Mouse (Mus musculus) kidney, postnatal 14 days (tissue): ENCODE measurements around the gene Slc22a12.

ENCODE experiments used
- DNase-seq: peaks from one replicate; pipeline ENCODE4 v3.0.0; 2022; ENCODE audit warnings: mixed read lengths

The Slc22a12 gene

GRCm38 (mm10) chr19:6539592-6539991, 3.2 kb downstream of the Slc22a12 start:
- no peak for DNase-seq

GRCm38 (mm10) chr19:6538546-6538945, 4.3 kb downstream of the Slc22a12 start:
- no peak for DNase-seq

- DNase-seq: no peak
Observed at GRCm38 (mm10) chr19:6537526-6537925, 5.3 kb downstream of the Slc22a12 start.

- DNase-seq: no peak
Observed at GRCm38 (mm10) chr19:6536696-6537095, 6.1 kb downstream of the Slc22a12 start.

GRCm38 (mm10) chr19:6536201-6536600, 6.6 kb downstream of the Slc22a12 start:
- no peak for DNase-seq

GRCm38 (mm10) chr19:6534118-6534415, 8.8 kb downstream of the Slc22a12 start:
- DNase-seq: no peak

- no peak for DNase-seq
Observed at GRCm38 (mm10) chr19:6533290-6534117, 9.3 kb downstream of the Slc22a12 start.

- DNase-seq: no peak
Observed at GRCm38 (mm10) chr19:6532656-6533055, 10.2 kb downstream of the Slc22a12 start.

GRCm38 (mm10) chr19:6531832-6532471, 10.9 kb downstream of the Slc22a12 start:
- peak; percentile 66 for DNase-seq

GRCm38 (mm10) chr19:6531011-6531631, 11.7 kb downstream of the Slc22a12 start:
- peak; percentile 65 for DNase-seq

- no peak for DNase-seq
Observed at GRCm38 (mm10) chr19:6530359-6530758, 12.5 kb downstream of the Slc22a12 start.

GRCm38 (mm10) chr19:6529265-6529985, 13.4 kb downstream of the Slc22a12 start:
- DNase-seq: peak; percentile 61

GRCm38 (mm10) chr19:6527839-6528531, 14.8 kb downstream of the Slc22a12 start:
- no peak for DNase-seq

GRCm38 (mm10) chr19:6527439-6527838, 15.4 kb downstream of the Slc22a12 start:
- DNase-seq: no peak

GRCm38 (mm10) chr19:6526010-6526409, 16.8 kb downstream of the Slc22a12 start:
- DNase-seq: no peak

- DNase-seq: no peak
Observed at GRCm38 (mm10) chr19:6525023-6525422, 17.8 kb downstream of the Slc22a12 start.

- DNase-seq: no peak
Observed at GRCm38 (mm10) chr19:6522289-6522688, 20.5 kb downstream of the Slc22a12 start.

- DNase-seq: no peak
Observed at GRCm38 (mm10) chr19:6521630-6522029, 21.2 kb downstream of the Slc22a12 start.

- no peak for DNase-seq
Observed at GRCm38 (mm10) chr19:6519483-6519882, 23.3 kb downstream of the Slc22a12 start.

GRCm38 (mm10) chr19:6518601-6519000, 24.2 kb downstream of the Slc22a12 start:
- no peak for DNase-seq

- no peak for DNase-seq
Observed at GRCm38 (mm10) chr19:6516153-6516552, 26.7 kb downstream of the Slc22a12 start.

- DNase-seq: no peak
Observed at GRCm38 (mm10) chr19:6515448-6515847, 27.4 kb downstream of the Slc22a12 start.

- DNase-seq: no peak
Observed at GRCm38 (mm10) chr19:6514940-6515339, 27.9 kb downstream of the Slc22a12 start.
